Mouse (Mus musculus) kidney, adult 2 months (tissue): ENCODE results near the gene Lrrc2.

Source experiments
- CTCF ChIP-seq: fragments of 200-500 bp; conservative IDR thresholded peaks from 2 replicates; pipeline ENCODE4 v1.5.1; 2011; ENCODE audit warnings: low read depth, mild to moderate bottlenecking, control low read depth, low read length, moderate library complexity, mixed read lengths; ENCODE audit not compliant: insufficient read depth, insufficient read length
- POLR2A ChIP-seq: fragments of 200-500 bp; IDR thresholded peaks from one replicate; pipeline ENCODE4 v1.6.1; 2011; ENCODE audit warnings: low read depth, low read length, control low read depth

GRCm38 (mm10) chr9:110933850-110934437, 17.4 kb upstream of the Lrrc2 start:
- TF ChIP-seq CTCF (no peak), POLR2A (no peak)
